Mouse (Mus musculus): ENCODE results near the gene Rdh16f1. TPM values are rescaled to one million over a fixed set of nuclear protein-coding genes. Genes with fewer than 3 reads are reported as not detected.
A peak's percentile ranks its signal among the peaks of the same experiment; 100 is the strongest.

Gene Rdh16f1
- polyA plus RNA-seq, 1 experiment from 2014 or later = 0.69 TPM

DNA sequence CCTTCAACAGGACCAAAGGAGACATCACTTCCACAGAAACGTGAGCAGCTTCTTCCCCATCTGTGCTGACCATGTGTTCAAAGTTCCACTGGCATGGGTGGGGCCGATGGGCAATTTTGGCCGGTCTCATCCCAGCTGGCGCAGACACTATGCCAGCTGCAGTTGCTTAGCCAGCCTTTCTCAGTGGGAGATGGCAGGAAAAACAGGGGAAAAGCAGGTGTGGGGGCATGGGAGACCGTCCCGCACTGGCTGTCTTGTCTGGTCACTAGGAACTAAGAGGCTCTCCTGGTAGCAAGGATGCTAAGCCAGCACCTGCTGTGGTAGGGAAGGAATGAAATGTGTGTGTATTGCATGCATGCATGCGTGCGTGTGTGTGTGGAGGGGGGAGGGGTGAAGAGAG is 31.1 kb upstream of the Rdh16f1 start:
- Histone ChIP-seq H3K27me3 (ENCODE audit: insufficient read depth, low read length) (peaks cover under 1% of the 10 kb centered on the region; the same call in 1 of the 2 replicates), H3K27ac (ENCODE audit: low read depth) (no peak overlapping the region), H3K9ac (replicated peaks) (no peak overlapping the region), H3K4me3 (ENCODE audit: low read depth, low read length) (no peak overlapping the region), H3K4me2 (ENCODE audit: low read depth, low read length) (no peak overlapping the region), H3K4me1 (ENCODE audit: insufficient read depth) (peaks cover 14% of the 10 kb centered on the region; the same call in 1 of the 2 replicates), H3K36me3 (replicated peaks; ENCODE audit: insufficient read depth, low read length) (no peaks in the 10 kb centered on the region), H3K9me3 (ENCODE audit: low read length) (no peaks in the 10 kb centered on the region)
- no peak for DNase-seq
- WGBS (ENCODE audit: insufficient replicate concordance) = 69% methylated on average over 8 of the region's 8 CpGs
- no peak for TF ChIP-seq EP300 (IDR thresholded peaks at IDR 0.05; ENCODE audit: low read depth)
- no peak for TF ChIP-seq CTCF (IDR thresholded peaks at IDR 0.05; ENCODE audit: low read depth)
- ATAC-seq = no peak

GRCm38 (mm10) chr10:127730285-127730932 is 29.2 kb upstream of the Rdh16f1 start:
- H3K4me2 ChIP-seq (ENCODE audit: low read depth, low read length) = peak overlapping the region; percentile 34
- no peak overlapping the region for H3K9ac ChIP-seq (replicated peaks)
- no peaks in the 10 kb centered on the region for H3K9me3 ChIP-seq (ENCODE audit: low read length)
- H3K4me3 ChIP-seq (ENCODE audit: low read depth, low read length) = no peak overlapping the region
- H3K4me1 ChIP-seq (ENCODE audit: insufficient read depth) = peaks cover 20% of the 10 kb centered on the region; the same call in 1 of the 2 replicates
- DNase-seq (no peak), ATAC-seq (peak; percentile 52)
- H3K27me3 ChIP-seq (ENCODE audit: insufficient read depth, low read length) = no peaks in the 10 kb centered on the region
- H3K27ac ChIP-seq (ENCODE audit: low read depth) = peak overlapping the region; percentile 57
- TF ChIP-seq CTCF (IDR thresholded peaks at IDR 0.05; ENCODE audit: low read depth) (no peak), EP300 (IDR thresholded peaks at IDR 0.05; ENCODE audit: low read depth) (peak; percentile 90)
- 50% methylated on average over 11 of the region's 11 CpGs for WGBS (ENCODE audit: insufficient replicate concordance)
- no peaks in the 10 kb centered on the region for H3K36me3 ChIP-seq (replicated peaks; ENCODE audit: insufficient read depth, low read length)

DNA sequence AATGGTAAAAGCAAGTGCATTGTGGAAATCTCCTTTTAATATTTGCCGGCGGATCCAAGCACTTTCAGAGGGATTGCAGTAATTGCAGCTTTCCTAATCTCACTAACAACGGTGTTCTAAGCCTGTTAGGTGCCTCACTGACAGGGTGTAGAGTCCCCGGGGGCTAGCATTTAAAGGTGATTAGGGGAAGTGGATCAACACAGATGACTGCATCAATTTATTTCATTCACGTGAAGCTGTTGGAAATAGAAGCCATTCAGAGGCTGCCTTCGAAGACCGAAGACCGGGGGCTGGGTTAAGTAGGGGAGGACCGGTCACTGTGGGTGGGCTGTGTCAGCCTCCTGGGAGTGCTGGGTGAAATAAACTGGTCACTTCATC is 28.7 kb upstream of the Rdh16f1 start:
- ATAC-seq = no peak
- Histone ChIP-seq H3K4me1 (ENCODE audit: insufficient read depth) (peaks cover 21% of the 10 kb centered on the region; the same call in 1 of the 2 replicates), H3K4me3 (ENCODE audit: low read depth, low read length) (no peak overlapping the region), H3K27ac (ENCODE audit: low read depth) (no peak overlapping the region), H3K27me3 (ENCODE audit: insufficient read depth, low read length) (no peaks in the 10 kb centered on the region), H3K36me3 (replicated peaks; ENCODE audit: insufficient read depth, low read length) (no peaks in the 10 kb centered on the region), H3K4me2 (ENCODE audit: low read depth, low read length) (peak overlapping the region; percentile 34), H3K9ac (replicated peaks) (no peak overlapping the region), H3K9me3 (ENCODE audit: low read length) (no peaks in the 10 kb centered on the region)
- no peak for DNase-seq
- 50% methylated on average over 9 of the region's 9 CpGs for WGBS (ENCODE audit: insufficient replicate concordance)
- TF ChIP-seq EP300 (IDR thresholded peaks at IDR 0.05; ENCODE audit: low read depth) (no peak), CTCF (IDR thresholded peaks at IDR 0.05; ENCODE audit: low read depth) (no peak)

GRCm38 (mm10) chr10:127731397-127731796 is 28.2 kb upstream of the Rdh16f1 start:
- Histone ChIP-seq H3K9me3 (ENCODE audit: low read length) (no peaks in the 10 kb centered on the region), H3K9ac (replicated peaks) (no peak overlapping the region), H3K36me3 (replicated peaks; ENCODE audit: insufficient read depth, low read length) (no peaks in the 10 kb centered on the region), H3K4me2 (ENCODE audit: low read depth, low read length) (no peak overlapping the region), H3K27ac (ENCODE audit: low read depth) (no peak overlapping the region), H3K27me3 (ENCODE audit: insufficient read depth, low read length) (no peaks in the 10 kb centered on the region), H3K4me3 (ENCODE audit: low read depth, low read length) (no peak overlapping the region), H3K4me1 (ENCODE audit: insufficient read depth) (peaks cover 25% of the 10 kb centered on the region; the same call in 1 of the 2 replicates)
- WGBS (ENCODE audit: insufficient replicate concordance) = 18% methylated on average over 5 of the region's 5 CpGs
- ATAC-seq (peak; percentile 24; the same call in 1 of the 2 replicates), DNase-seq (no peak)
- TF ChIP-seq CTCF (IDR thresholded peaks at IDR 0.05; ENCODE audit: low read depth) = no peak
- TF ChIP-seq EP300 (IDR thresholded peaks at IDR 0.05; ENCODE audit: low read depth) = no peak

GRCm38 (mm10) chr10:127734434-127734833 is 25.2 kb upstream of the Rdh16f1 start:
- TF ChIP-seq CTCF (IDR thresholded peaks at IDR 0.05; ENCODE audit: low read depth) (peak; percentile 81), EP300 (IDR thresholded peaks at IDR 0.05; ENCODE audit: low read depth) (no peak)
- Histone ChIP-seq H3K4me1 (ENCODE audit: insufficient read depth) (peaks cover 43% of the 10 kb centered on the region), H3K9ac (replicated peaks) (no peak overlapping the region), H3K27ac (ENCODE audit: low read depth) (no peak overlapping the region), H3K4me2 (ENCODE audit: low read depth, low read length) (no peak overlapping the region), H3K9me3 (ENCODE audit: low read length) (no peaks in the 10 kb centered on the region), H3K27me3 (ENCODE audit: insufficient read depth, low read length) (no peaks in the 10 kb centered on the region), H3K4me3 (ENCODE audit: low read depth, low read length) (no peak overlapping the region), H3K36me3 (replicated peaks; ENCODE audit: insufficient read depth, low read length) (no peaks in the 10 kb centered on the region)
- 30% methylated on average over 5 of the region's 5 CpGs for WGBS (ENCODE audit: insufficient replicate concordance)
- no peak for ATAC-seq
- DNase-seq = no peak

DNA sequence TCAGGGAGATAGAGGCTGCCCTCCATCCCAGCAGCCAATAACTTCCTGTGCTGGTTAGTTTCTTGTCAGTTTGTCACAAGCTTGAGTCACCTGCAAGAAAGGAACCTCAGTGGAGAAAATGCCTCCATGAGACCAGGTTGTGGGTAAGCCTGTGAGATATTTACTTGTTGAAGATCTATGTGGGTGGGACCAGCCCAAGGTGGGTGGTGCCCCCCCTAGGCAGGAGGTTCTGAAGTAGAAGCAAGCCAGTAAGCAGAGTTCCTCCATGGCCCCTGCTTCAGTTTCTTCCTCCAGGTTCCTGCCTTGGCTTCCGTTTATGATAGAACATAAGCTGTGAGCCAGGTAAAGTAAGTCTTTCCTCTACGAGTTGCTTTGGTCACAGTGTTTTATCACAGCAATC is 23.3 kb upstream of the Rdh16f1 start:
- Histone ChIP-seq H3K9ac (replicated peaks) (no peak overlapping the region), H3K4me2 (ENCODE audit: low read depth, low read length) (no peak overlapping the region), H3K36me3 (replicated peaks; ENCODE audit: insufficient read depth, low read length) (no peaks in the 10 kb centered on the region), H3K27me3 (ENCODE audit: insufficient read depth, low read length) (no peaks in the 10 kb centered on the region), H3K4me1 (ENCODE audit: insufficient read depth) (peaks cover 41% of the 10 kb centered on the region), H3K27ac (ENCODE audit: low read depth) (peak overlapping the region; percentile 85), H3K4me3 (ENCODE audit: low read depth, low read length) (no peak overlapping the region), H3K9me3 (ENCODE audit: low read length) (no peaks in the 10 kb centered on the region)
- ATAC-seq (no peak), DNase-seq (no peak)
- WGBS (ENCODE audit: insufficient replicate concordance) = 26% methylated on average over 2 of the region's 2 CpGs
- TF ChIP-seq EP300 (IDR thresholded peaks at IDR 0.05; ENCODE audit: low read depth) = no peak
- TF ChIP-seq CTCF (IDR thresholded peaks at IDR 0.05; ENCODE audit: low read depth) = no peak
